Mouse (Mus musculus) right cerebral cortex, postnatal 36 days (tissue): ENCODE measurements around the gene Rdh1.
"Not testable (repeated sequence)": the region's sequence is repeated elsewhere in the genome, so short reads cannot be mapped to it uniquely, and the experiment has no call there.

Experiments used
- DNase-seq, 2 experiments: peaks; one replicate each; pipeline ENCODE4 v3.0.0; 2022; ENCODE audit warnings: low spot score in 2 of 2, mixed read lengths in 1 of 2

The Rdh1 gene

DNA sequence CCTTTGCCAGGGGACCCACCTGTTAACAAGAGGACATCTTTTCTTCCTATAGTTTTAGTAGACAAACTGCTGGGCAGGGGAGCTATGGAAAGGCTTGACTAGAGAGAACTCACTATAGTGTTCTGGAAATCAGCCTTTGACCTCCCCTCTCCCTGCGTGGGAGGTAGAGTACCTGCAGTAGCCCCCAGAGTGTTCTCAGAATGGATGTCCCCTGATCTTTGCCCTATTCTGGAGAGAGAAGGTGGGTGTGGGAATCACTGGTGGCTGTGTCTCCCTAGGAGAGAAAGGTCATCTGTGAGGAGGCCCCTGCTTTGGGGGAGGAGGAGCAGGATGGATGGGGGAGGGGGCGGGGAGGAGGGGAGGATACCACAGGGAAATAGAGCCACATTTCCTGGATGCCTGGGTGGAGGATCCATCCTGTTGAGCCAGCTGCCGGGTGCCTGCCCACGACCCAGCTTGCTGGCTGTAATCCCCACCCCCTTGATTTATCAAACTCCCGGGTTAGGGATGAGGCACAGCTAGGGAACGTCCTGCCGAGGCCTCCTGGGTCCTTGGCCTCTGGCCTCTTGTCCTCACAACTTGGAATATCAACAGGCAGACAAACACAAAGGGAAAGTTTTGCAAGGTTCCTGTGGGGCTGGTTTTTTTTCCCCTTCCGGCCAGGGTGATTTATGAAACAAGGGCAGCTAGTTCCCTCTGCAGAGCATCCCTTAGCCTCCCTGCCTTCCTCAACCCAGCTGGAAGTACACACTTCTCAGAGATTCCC, 10.5 kb upstream of the Rdh1 start:
- DNase-seq: no peak

DNA sequence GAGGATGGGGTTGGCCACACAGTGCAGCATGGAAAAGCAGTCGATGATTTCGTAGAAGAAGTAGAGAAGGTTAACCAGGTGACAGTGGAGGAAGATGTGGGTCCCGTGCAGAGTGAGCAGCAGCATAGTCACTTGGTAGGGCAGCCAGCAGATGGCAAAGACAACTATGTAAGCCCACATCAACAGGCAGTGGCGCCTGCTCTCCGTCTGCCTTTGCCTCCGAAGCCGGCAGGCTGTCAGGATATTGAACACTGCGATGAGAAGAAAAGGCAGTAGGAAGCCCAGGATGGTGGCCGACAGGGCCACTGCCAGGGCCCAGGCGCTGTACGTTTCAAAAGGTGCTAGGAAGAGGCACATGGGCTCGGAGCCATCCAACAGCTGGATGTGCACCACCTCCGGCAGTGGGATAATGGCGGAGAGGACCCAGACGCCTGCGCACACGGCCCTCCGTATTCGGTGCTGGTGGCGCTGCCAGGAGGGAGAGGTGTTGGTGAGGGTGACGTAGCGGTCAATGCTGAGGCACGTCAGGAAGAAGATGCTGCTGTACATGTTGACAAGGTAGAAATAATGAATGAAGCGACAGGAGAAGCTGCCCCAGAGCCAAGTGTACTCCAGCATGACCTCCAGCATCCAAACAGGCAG, 9.3 kb upstream of the Rdh1 start:
- DNase-seq: no peak

DNA sequence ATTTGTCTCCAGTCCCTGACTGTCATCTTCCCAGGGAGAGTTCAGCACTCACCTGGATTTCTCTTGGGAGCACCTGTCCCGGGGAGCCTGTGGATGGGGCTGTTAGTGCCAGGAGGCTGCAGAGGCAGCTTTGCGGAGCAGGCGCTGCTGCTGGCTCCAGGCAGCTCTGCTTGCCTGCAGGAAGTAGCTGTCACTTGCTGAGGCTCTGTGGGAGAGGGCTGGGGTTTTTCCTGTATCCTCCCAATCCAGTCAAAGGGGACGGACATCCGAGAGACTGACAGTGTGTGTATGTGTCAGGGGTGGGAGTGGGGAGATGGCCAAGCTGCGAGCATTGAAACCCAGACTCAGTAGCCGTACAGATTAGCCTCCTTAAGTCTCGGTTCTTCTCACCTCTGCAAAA, 8.0 kb upstream of the Rdh1 start, which contains the start of gene Gpr182:
Gene Gpr182, minus strand, starts transcription at position 185 of the 400 bp plus-strand sequence.
- no peak for DNase-seq

DNA sequence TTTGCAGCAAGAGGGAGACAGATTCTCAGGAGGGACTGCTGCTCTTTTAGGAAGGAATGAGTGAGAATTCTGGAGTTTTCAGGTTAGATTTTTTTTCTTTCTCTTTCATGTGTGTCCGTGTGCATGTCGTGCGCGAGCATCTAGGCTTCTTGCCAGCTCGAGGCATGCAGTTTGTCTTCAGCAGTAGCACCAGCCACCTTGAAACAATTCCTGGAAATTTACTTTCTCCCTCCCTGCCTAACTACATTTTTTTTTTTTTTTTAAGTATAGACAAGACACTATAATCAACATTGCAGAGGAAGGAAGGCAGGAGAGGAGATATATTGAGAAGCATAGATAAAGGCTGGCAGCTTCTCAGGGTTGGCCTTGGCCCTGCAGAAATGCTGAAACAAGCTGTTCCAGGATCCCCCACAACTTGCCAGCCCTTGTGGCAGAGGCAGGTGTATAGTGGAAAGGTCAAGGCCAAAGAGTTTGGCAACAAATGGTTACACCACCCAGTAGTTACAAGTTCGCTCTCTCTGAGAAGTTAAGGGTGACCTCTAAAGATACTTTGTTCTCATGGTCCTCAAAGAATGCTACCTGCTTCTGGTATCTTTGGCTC, 4.9 kb upstream of the Rdh1 start:
- no peak for DNase-seq

DNA sequence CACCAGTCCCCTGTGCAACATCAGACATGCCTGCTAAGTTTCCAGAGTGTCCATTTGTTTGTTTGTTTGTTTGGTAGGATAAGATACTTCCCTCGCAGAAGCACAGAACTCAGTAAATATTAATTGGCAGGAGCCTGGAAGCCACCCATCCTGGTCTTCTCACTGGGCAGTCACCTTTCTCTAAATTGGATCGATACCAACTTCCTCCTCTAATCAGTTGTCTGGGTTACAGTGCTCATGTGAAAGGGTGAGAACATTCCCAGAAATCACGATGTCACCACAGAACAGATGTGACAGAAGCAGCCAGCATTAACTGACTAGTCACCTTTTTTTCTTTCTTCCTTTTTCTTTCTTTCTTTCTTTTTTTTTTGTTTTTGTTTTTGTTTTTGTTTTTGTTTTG, 4.3 kb upstream of the Rdh1 start:
- DNase-seq: no peak

DNA sequence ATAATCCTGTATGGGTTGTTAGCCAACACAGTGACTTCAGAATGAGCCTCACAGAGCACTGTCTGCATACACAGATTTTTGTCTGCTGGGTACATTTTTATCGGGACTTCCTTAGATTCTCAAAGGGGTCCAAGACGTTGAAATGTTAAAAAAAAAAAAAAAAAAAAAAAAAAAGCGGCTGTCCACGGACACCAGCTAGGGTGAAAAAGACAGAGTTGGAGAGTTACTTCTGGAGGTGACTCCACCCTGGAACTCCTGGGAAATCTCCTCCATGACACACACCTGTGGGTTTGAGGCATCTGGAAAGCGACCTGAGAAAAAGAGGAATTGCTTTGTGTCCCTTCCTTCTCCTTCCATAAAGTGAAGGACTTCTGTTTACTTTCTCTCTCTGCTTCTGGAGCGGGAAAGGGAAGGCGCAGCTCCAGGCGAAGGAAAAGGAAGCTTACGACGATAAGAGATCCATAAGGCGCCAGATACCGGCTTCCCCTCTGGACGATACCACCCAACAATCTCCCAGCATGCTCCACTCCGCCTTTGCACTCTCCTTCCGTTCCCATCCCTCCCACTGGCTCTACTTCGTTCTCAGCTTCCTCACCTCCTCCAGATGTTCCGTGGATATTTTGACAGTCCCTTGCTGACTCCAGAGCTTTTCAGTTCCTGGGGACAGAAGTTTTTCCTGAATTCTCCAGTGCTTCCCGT, 3.6 kb upstream of the Rdh1 start:
- DNase-seq: no peak

DNA sequence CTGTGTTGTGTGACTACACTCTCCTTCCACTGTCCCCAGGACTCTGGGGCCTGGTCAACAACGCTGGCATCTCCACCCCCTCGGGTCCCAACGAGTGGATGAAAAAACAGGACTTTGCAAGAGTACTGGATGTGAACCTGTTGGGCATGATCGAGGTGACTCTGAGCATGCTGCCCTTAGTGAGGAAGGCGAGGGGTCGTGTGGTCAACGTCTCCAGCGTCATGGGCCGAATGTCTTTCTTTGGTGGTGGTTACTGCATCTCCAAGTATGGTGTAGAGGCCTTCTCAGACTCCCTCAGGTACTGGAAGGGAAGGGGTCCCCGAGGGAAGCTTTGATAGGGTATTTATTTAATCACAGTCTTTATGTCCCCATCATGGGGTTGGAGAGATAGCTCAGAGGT, 3.4 kb downstream of the Rdh1 start:
- not testable (repeated sequence) for DNase-seq

DNA sequence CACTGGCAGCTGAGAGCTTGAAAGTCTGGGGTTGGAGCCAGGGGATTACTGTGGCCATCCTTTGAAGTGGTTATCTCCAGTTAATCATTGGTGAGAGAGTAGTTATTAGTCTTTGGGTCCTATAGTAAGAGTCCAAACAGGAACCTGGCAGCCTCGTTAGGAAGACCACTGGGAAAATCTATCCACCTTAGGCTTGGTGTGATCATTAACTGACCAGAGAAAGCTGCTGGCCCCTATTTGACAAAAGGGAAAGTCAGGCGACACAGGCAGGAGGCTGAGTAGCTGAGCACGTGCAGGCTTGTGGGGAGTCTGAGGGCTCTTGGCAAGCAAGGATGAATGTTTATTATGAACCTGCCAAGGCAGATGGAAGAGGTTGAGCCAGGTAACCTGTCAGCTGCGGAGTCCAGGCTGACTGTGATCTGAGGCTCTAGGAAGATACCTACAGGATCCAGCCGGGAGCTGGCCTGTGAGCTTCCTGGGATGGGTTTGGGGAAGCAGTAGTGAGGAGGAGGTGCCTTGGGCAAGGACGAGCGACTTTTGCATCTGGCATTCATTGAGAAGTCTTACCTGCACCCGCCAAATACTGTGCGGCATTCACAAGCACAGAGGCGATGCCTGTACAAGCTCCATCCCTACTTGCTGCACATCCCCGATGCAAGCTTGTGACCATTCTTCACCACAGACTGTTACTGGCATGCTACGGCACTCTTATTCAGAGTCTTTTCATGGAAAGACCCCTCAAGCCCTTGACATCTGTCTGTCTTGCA, 4.6 kb downstream of the Rdh1 start:
- no peak for DNase-seq

DNA sequence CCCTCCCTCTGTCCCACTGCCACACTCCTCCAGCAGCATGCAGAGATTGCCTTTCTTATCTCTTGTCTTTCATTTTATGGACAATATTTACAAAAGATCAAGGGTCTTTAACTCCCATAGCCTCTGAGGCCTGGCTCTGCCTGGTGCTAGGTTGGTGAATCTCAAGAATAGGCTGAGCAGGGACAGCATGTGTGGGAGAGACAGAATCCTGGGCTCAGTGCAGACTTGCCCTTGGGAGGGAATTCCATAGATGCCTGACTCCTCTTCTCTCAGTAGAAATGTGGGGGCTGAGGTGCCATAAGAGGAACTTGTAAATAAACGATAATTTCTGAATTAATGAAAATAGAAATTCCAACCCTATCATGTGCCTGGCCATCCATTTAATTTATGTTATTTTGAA, 7.0 kb downstream of the Rdh1 start:
- no peak for DNase-seq

DNA sequence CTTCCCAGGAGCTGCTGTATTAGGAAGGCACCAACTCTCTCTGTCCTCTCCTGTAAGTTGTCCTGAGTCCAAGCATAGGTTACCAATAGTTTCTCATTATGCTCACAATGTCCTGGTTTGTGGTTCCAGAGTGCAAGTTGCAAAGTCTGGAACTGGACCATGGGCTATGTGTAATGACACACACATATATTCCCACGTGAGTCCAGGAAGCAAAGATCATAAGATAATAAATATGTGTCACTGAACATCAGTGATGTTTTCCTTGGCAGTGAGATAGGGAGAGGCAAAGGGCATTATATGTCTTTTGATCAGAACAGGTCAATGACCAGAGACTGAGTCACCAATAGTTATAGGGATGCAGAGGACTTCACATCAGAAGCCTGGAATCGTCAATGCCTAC, 16.5 kb downstream of the Rdh1 start, which contains the start of gene Rdh9:
Gene Rdh9, plus strand, starts transcription at position 376 of the 400 bp plus-strand sequence.
- no peak for DNase-seq

DNA sequence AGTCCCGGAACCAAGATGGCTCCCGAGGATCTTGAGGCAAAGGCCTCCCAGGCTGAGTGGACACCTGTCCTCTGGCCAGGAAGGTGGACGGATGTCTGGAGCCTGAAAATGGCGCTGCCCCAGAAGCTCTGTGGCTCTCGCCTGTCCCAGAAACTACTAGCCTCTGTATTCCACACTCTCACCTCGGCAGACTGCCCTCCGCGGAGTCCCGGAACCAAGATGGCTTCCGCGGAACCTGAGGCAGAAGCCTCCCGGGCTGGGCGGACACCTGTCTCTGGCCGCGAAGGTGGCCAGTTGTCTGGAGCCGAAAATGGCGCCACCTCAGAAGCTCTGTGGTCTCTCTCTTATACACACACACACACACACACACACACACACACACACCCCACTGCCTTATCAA, 22.8 kb downstream of the Rdh1 start:
- DNase-seq: not testable (repeated sequence)

DNA sequence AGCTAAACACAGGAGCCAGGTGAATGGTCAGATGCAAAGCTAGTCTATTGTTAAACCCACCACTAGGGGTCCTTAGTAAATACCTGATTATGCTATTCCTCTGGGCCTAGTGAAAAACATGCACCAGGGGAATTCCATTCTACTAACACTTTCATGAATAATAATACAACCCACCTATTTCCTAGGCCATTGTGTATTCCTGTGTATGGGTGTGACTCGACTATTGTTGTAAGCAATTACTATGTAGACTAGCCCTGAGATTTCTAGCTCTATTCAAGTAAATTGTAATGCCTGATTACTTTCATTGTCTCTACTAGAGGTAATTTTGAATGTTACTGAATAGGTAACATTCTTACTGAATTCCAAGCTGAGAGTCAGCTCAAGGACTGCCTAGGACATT, 25.9 kb downstream of the Rdh1 start:
- DNase-seq: not testable (repeated sequence)

DNA sequence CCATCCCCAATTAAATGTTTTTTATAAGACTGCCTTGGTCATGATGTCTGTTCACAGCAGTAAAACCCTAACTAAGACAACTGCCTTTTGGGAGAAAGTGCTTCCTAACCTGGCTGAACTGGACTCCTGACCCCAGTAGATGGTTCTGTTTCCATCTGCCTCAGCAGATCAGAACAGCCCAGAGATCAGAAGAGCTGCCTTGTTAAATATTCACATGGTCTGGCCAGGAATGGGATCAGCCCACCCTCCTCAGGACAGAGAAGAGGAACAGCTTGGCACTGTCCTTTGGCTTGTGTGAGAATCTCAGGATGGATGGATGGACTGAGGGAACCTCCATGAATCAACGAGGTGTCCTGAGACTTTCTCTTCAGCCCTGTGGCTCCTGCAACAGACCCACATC, 39.8 kb downstream of the Rdh1 start:
- DNase-seq: no peak

DNA sequence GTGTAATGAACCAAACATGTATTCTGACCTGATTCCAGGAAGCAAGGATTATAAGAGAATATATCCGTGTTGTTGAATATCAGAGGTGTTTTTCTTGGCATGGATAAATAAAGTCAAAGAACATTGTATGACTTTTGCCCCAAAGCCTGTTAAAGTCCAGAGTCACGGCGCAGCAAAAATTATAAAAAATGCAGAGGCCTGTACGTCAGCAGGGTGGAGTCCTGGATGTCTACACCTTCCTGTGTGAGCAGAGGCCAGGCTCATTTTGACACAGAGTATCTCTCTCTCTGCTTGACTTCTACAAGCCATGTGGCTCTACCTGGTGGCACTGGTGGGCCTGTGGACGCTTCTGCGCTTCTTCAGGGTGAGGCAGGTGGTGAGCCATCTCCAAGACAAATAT, 41.4 kb downstream of the Rdh1 start, which contains the start of gene Rdh16:
Gene Rdh16, plus strand, starts transcription at position 262 of the 400 bp plus-strand sequence.
- no peak for DNase-seq

DNA sequence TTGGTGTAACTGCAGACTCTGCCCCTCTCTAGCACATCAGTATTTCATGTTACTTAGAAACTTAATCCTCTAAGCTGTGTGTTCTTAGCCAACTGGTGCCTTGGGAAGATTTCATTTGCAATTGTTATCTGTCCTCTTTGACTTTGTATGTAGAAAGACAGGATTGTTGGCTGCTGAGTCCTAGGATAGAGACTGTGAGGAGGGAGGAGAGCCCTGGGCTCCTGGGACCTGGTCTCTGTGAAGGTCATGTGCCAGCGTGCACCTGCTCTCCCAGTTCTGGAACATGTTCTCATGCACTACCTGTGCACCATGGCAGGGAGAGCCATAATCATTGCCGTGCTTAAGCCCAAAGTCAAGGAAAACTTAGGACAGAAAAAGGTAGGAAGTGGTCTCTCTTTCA, 42.1 kb downstream of the Rdh1 start:
- no peak for DNase-seq

DNA sequence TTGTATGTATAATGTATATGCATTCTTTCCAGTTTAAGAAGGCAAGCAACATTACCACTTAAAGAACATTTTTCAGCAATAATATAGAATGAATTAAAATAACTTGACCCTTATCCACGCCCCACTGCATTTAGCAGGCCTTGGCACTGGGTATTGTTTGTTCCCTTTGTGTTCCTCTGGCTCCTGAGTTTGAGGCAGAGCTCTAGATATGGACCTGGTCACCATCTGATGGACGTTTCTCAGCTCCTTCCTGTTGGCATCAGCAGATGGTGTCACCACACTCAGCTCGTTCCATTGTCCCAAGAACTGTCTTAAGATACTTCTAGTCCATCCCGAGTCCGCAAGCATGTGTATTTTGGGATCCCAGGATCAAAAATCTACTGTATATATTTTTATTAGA, 42.7 kb downstream of the Rdh1 start:
- DNase-seq: no peak

DNA sequence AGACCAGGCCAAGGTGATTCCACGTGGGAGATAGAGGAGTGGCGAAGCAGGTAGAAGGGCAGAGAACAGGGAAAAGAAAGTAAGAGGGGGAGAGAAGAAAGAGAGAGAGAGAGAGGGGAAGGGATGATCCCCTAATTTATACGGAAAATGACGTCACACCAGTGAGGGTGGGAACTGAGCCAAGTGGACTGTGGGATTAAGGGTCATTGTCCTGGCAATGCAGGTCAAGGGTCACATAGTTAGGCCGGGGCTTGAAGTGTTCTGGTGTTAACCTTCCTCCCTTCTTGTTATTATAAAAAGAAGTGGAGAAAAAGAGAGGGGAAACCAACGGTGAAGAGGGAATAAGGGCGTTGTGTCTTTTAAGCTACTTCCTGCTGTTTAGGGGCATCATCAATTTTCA, 44.9 kb downstream of the Rdh1 start:
- DNase-seq: no peak

DNA sequence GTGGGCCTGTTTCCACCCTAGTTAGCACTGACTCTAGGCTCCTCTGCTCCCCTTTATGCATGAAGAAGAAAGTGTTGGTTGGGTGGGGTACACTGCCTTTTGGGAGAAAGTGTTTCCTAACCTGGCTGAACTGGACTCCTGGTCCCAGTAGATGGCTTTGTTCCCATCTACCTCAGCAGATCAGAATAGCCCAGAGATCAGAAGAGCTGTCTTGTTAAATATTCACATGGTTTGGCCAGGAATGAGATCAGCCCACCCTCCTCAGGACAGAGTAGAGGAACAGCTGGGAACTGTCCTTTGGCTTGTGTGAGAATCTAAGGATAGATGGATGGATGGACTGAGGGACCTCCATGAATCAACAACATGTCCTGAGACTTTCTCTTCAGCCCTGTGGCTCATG, 56.4 kb downstream of the Rdh1 start:
- no peak for DNase-seq

DNA sequence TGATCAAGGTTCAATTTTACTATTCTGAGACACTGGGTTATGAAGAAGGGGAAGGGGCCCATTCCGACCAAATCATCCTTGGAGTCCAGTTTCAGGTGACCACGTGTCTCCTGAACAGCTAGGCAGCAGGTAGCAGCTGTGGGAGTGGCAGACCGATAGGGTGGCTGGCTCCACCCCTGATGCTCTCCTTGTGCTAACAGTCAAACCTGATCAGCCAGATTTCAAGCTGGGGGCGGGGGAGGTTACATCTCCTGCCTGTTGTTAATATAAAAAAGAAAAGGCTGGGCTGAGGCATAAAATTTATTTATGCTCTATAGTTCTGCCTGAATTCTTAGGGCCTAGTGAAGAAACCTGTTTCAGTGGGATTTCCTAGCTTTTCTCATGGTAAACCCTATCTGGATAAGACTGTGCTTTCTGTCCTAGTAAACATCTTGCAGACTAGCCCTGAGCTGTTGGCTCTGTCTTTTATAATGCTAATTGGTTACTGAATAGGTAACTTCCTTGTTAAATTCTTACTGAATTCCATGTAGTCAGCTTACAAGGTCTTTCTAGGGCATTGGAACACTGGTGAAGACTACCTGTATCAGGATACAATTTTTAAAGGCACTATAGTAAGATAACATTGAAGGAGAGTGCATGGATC, 57.9 kb downstream of the Rdh1 start:
- not testable (repeated sequence) for DNase-seq
